Mouse (Mus musculus) embryonic fibroblast, embryonic 13.5 days (primary cell): Measurements from ENCODE around the gene Serpinb1b.

ENCODE experiments used
- CTCF ChIP-seq: IDR thresholded peaks from 2 replicates; pipeline ENCODE4 v1.5.1; 2011; ENCODE audit warnings: mild to moderate bottlenecking, control low read depth, low read length, moderate library complexity, borderline replicate concordance; ENCODE audit not compliant: insufficient read depth
- POLR2A ChIP-seq: IDR thresholded peaks from 2 replicates; pipeline ENCODE4 v1.6.1; 2011; ENCODE audit warnings: low read depth, mild to moderate bottlenecking, control low read depth, low read length, moderate library complexity

GRCm38 (mm10) chr13:33077026-33077685 lies 1.2 kb upstream of the Serpinb1b start:
- TF ChIP-seq CTCF (no peak), POLR2A (no peak)
